Mouse (Mus musculus) kidney, postnatal 25 days (tissue): ENCODE measurements at regions not wholly inside any gene's neighbourhood (a gene's known extent, or its start where the extent isn't known, plus 50 kb on each side); places are given as distances from the start of the nearest gene placed in this dataset.

Source experiments
- DNase-seq, 2 experiments: peaks; one replicate each; pipeline ENCODE4 v3.0.0; 2021; ENCODE audit warnings: mixed read lengths in 2 of 2

DNA sequence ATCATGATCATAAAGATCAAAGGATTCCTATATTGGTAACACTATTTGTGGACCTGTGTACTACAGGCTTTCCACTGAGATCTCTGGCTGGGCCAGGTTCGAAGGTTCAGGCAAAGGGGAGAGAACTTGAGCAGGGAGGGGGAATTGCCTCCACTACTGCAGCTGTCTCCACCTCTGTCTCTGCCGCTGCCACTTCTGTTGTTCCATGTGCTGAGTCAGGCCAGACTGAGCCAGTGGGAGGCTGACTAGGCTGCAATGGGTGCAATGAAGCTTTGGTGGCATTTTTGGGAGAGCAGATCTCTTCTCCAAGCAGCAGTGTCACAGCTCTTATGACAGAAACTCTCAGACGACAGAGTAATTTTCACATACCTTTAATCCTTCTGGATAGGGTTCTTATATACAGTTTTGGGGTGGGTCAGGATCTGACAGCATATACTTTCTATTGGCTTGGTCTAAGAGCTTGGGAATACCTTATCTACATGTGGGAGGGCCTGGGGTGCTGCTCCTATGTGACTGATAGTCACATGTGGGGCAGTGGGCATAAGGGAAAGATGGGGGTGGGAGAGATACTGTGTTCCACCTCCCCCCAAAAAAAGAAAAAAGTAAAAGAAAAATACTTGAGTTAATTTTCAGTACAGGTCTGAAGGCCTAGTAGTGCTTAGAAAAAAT lies 281.5 kb upstream of the Xrcc4 start:
- DNase-seq, result no peak

DNA sequence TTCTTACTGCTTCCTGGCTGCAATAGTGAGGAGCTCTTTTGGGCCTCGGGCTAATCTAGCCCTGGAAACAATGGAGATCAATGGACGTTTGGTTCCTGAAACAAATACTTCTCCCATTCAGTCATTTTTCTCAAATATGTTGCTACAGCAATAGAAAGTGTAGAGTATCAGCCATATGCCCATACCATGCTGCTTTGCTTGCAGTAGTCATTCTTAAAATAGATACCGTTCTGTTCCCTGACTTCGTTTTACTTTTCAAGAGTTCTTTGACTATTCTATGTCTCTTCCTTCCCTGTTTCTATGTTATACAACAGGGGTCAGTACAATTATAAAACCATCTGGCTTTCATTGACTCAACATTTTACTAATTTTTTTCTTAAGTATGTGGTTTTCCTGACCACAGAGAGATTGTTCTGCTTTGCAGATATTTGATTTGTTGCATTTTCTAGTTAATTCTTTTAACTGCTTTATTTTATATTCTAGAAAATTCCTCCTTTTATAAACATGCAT lies 275.2 kb upstream of the Xrcc4 start:
- no peak for DNase-seq

DNA sequence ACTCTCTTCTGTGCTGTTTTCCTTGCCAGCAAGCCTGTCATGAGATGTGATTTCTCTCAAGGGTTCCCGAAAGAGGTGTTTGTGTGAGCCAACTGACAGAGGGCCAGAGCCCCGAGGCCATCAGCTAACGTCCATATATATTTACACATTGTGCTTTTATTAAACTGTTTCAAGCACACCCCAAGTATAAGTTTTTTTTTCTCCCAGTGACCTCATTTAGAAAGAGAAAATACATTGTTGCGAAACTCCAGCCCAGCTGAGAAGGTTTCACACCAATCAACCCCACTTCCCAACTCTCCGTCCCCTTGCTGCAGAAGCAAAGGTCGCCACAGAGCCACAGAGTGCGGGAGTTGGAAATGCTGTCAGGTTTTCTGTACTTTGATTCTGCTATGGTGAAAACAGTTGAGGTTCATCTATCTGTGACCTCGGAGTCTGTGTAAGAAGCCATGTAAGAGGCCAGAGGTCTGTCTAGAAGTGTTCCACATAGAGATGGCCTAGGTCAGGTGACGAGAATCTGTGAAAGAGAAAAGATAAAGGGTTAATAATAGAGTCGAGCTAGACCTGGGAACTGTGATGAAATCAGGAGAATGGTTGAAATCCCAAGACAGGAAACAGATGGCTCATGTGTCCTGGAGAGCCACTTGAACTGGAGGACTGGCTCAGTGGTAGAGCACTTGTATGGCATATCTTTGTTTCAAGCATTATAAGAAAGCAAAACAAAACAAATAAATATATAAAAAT lies 270.6 kb upstream of the Xrcc4 start:
- DNase-seq, result no peak

DNA sequence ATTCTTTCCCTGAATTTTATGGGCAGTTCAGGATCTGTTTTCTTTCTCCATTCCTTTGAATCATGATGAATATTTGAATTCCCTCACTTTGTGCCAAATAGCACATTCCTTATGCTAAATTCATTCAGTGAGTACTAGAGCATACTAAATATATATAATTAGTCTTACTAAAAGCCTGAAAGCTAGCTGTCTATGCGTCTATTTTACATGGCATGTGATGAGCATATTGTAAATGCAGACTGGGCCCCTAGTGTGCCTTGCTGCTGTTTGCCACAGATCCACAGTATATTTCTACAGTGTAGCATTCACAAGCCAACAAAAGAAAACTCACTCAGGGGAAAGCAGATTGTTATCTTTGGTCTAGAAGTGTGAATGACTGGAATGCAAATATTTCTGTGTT lies 268.7 kb upstream of the Xrcc4 start:
- DNase-seq, result no peak

DNA sequence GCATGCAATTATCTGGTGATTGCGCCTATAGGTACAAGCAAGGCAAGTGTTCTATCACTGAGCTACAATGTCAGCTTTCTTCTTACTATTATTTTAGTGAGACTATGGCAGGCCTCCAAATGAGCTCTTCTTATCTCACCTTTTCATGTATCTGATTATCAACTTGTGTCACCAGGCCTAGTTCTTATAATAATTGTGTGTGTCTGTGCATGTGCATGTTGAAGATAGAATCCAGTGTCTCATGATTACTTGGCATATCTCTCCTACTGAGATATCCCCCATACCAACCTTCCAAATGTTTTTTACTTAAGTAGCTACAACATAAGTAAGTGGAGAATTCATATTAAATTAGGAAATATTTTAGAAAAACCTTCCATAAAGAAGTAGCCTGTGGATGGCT lies 266.2 kb upstream of the Xrcc4 start:
- no peak for DNase-seq

DNA sequence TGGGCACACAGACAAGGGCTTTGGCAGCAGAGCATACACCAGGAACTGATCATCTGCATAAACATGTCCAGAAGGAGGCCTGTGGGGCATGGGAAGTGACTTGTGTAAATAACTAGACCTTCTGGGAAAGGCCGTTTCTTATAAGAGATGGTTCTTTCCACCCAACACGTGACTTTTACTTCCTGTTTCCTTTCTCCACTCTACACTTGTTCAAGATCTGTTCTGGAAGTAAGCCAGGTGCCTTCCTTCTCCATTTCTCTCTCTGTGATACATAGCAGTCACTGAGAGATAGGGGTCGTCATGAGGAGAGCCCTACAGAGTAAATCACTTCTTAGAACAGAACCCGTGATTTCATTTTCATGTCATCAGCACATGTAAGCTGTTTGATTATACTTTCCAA lies 253.4 kb upstream of the Xrcc4 start:
- DNase-seq, result no peak

DNA sequence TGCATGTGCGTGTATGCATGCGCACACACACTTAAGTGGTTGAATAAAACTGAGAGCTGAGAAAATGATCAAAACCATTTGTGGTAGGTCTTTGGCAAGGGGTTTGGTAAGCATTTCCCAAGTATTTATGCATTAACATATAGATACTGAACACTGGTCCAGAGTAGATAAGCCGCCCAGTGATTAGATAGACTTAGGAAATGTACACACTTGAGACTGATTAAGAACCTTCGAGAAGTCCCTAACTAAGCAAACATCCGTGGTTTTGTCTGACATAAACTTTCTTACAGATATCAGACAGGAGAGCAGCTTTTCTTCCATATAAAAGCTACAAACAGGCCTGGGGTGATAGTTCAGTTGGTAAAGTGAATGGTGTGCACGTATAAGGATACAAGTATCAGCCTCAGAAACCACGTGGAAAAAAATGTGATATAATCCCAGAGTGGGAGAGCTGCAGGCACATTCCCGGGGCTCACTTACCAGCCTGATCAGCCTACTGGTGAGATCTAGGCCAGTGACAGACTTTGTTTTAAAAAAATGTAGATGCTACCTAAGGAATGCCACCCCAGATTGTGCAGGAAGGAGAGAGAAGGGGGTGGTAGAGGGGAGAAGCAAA lies 252.3 kb upstream of the Xrcc4 start:
- no peak for DNase-seq

DNA sequence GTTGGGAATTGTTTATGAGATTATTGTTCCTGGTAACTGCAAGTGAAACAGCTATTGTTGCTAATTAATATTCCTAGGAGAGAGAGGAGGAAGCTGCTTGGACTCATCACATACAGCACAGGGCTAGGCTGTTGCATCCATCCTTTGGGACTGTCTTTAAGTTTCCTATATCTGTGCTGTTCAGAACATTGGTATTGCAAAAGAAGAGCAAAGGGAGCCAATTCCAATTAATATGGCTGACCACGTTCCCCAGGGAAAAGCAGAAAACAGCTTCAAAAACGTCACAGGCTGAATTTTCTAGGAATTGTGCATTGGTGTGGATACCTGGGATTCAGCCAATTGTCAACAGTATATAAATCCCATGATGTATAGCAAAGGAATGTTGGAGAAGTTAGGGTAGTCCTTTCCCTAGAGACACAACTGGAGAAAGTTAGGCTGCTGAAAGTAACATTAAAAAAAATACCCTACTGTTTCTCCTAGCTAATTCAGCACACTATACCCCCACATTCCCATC lies 251.3 kb upstream of the Xrcc4 start:
- no peak for DNase-seq

DNA sequence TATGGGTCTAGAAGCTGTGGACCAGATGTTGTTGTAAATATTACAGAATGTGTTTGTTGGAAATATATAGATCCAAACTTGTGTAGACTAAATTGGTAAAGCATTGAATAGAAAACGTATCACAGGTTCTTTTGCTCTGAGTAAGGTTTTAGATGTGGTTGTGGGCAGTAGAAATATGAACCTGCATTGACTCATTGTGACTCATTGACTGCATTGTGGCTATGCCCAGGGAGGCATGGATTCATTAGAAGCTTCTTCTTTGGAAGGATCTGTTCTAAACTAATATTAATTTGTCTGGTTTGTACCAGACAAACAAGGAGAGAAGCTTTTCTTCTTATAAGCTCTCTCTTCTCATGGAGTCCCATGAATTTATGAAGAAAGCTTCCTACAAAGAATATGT lies 248.2 kb upstream of the Xrcc4 start:
- DNase-seq, result no peak

DNA sequence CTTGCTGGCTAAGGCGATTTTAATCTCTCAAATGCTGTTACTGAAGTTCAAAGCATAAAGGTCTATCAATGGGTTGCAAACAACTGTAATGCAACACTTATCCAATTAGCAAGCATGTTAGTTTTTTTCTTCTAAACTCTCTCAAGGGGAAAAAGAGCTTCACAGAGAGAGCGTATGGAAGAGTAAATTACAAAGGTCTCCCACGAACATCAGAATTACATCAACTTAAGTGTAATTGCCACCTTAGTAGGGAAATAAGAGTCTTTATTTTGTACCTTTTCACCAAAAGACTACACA lies 246.3 kb upstream of the Xrcc4 start:
- DNase-seq, result no peak

DNA sequence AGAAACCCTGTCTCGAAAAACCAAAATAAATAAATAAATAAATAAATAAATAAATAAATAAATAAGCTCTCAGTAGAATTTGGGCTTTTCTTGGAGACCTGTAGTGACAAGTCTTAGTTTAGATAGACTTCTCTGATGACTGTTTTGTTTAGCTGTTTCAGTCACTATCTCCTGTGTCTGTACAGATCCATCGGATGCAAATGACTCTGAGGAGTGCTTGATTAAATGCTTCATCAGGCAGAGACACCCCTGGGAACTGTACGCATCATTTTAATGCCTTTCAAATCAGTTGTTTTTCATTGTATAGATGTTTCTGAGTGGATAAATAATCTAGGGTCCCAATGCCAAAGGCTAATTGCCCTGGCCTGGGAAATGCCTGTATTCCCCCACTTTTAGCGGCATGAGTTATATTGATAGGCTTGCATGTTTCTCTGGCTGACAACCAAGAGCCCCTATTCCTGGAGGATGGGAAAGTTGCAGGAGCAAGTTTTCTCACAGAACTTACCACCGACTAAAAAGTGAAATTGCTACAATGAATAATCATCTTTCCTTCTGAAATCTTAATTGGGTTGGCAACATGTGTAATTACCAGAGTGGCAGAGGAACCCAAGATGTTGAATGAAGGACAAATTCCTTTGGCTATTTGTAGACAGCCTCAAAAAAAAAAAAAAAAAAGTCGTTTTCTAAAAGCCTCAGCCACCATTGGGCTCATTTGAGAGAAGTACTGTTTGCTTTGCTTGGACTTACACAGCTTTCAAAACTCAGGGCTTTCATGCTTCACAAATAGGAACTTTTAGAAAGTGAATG lies 245.7 kb upstream of the Xrcc4 start:
- DNase-seq, result no peak

DNA sequence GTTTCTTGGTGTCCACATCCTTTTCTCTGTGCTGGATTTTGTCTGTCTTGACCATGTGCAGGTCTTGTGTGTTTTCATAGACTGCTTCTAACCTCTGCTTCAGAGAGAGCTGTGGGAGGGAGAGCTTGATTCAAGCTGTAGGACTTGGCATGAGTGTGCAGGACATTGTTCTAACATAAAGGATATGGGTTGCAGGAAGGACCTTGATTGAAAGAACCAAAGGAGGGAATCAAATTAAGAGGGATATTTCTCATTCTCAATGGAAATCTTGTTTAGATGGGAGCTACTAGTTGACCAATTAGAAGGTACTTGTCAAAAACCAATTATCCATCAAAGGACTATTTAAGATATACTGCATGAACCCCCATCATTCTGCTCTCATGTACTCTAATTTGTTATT lies 244.9 kb upstream of the Xrcc4 start:
- DNase-seq, result no peak

DNA sequence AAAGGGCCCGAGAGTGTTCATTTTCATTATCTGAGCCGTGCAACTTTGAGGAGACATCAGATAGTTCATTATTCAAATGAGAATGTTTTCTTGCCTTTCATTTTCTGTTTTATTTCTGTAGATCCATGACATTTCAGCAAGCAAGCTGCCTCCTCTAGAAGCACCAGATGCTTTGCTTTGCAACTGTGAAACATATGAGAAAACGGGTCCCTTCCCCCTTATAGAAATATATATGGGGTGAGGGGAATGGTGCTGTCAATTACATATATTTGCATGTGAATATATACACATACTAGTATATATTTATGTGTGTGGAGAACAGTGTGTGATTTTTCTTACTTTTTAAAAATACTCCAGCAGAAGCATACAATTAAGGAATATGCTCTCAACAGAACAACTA lies 235.8 kb upstream of the Xrcc4 start:
- no peak for DNase-seq

DNA sequence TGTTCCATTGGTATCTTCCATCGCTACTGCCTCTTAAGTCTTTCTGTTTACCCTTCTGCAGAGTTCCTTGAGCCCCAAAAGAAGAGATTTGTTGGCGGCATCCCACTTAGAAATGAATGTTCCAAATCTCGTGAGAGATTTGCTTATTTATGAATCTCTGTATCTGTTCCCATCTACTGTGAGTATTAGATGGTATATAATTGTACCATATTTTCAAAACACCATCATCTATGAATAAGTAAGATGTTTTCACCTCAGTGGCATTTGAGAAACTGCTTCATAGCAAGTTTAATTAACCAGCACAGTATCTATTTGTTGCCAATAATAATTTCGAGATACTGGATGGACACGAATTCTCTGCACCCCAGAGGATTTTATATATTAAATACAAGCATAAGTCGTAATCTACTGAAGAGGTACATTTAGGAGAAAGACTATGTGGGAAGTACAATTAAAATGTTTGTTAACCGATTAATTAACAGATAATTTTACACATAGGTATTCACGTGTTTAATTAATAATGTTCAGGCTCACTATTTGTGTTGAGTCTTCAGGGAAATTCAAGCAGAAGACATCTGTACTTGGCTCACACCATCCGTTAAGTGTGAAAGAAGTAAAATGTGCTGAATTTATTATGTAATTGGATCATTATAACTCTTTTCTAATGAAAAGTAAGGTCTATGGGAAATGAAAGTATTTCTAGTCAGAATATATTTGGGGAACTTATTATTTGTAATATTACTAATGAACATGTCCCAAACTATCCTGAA lies 224.0 kb upstream of the Xrcc4 start:
- no peak for DNase-seq

DNA sequence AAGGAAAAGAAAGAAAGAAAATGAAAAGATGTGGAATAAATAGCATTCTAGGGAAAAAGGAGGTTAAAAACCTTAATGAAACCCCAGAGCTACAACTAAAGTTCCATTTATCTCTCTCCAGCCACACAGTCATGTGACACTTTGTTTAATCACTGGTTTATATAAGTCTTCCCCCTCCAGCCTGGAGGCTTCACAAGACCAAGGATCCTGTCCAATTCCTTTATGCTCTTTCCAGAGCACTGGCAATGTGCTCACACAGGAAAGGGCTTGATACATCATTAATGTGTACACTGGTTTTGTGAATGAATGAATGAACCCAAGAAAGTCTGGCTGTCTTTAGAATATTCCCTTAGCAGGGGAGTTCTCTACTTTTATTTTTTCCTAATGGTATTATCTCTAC lies 221.1 kb upstream of the Xrcc4 start:
- no peak for DNase-seq

DNA sequence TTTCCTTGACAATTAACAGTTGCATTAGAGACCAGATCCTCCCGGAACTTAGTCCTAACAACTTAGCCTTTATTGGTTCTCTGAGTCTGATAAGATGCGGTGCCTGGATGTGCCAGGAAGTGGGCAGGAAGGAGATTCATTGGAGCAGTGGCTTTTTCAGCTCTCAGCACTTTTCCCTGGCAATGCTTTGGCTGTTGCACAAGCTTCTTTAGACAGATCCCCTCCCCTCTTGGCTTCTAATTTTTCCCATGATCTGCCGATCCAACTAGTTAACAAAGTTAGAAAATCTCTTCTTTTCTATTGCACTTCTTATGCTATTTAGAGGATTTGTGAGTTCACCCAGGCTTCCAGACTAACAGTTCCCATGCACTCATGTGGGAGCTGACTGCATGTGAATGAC lies 211.1 kb upstream of the Xrcc4 start:
- no peak for DNase-seq

DNA sequence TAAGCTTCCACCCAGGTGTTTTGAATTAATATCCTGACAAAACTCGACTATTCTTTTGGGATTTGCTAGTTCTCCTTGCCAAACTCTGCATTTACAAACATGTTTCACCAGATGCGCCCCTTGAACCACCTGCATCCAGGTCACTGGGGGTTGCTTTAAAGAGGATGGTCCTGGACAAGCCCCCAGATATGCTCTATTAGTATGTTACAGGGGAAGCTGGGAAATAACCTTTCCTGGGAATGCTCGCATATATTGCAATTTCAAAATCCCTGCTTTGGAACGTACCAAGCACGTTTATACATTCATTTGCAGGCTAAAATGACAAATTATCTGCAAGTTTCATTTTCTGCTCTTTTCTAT lies 205.2 kb upstream of the Xrcc4 start:
- DNase-seq, result no peak

DNA sequence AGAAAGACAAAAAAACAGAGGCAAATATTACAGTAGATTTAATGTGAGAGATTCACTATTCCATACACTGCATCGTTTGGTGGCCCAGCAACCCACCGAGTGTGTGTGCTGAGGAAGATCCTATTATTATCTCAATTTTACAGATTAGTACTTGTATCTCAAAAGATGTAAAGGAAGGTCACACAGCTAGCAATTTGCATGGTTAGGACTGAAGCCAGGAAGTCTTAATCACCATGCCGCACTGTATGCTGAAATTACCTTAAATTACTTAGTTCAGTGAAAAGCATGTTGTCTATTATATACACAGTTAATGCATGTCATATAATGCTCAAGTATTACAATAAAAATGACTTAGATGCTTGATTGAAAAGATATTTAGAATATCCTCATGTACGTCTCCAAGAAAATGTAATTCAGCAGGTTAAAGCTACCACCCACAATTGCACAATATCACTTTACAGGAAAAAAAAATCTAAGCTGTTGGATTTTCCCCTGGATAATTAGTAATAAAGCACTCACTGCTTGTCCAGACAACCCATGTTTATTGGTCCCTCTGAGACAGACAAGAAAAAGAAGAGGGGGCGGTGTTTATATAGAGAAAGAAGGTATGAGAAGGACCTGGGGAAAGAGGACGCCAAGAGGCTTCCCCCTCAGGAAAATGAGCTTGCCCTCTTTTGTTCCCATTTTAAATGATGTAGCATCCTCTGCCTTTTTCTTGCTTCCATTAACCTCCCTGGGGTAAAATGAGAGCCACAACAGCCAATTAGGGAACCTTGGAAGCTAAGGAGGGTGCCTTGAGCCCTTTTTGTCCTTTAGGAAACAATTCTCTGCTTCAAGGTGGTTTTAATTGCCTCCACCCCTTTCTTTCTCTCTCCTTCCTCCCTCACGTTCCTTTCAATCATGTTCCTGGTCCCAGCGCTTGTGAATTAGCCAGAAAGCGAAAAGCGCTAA lies 204.6 kb upstream of the Xrcc4 start:
- DNase-seq, result no peak

DNA sequence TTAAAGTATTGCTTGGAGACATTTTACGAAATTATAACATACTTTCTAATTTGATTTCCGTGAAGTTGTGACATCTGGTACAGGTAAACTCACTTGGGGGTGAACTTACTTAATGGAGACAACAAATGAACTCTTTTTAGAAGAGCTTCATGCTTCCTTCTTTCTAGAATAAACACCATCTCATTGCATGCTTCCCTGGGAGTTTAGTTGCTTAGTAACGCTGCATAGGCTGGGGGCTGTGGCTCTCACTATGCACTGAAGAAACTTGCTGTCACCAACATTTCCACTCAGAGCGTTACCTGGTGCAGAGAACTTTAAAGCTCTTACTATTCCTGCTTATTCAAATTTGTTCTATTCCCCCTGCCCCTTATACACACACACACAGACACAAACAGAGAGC lies 203.5 kb upstream of the Xrcc4 start:
- no peak for DNase-seq

DNA sequence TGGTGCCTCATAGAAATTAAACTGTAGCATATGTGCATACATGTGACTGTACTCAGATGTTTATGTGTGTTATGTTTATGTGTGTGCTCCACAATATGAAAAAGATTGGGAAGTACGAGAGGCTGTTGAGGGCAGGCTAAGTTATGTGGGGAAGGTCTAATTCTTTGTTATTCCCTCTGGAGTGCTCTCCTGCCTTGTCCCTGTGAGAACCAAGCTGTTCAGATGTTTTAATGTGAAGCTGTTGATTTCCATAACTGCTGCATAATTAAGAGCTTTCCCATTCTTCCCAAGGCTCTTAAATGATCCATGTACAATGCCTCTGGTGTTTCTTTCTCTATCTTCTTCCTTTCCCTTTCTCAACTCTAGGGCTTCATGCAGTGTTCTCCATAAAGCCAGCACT lies 202.7 kb upstream of the Xrcc4 start:
- DNase-seq, result no peak

DNA sequence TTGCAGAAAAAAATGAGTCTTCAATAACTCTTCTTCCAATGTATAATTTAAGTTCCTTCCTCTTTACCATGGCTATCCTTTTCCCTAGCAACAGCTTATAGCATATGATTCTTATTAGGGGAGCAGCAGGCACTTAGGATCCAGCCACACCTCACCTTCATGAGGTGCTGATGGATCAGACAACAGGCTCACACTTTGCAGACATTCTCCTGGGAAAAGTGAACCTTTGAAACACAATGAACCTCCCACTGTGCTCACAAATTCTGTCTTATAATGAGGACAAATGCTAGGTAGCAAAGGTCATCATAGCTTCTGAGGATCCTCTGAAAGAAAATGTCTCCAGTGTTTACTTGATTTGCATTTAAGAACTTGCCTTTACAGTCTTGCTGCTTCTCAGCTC lies 191.6 kb upstream of the Xrcc4 start:
- no peak for DNase-seq
